Mouse (Mus musculus): ENCODE measurements around the gene Fam76b. TPM values are rescaled to one million over a fixed set of nuclear protein-coding genes. Genes with fewer than 3 reads are reported as not detected.

Gene Fam76b
- polyA plus RNA-seq, 1 experiment, result 4.3 TPM

- no peak for DNase-seq (ENCODE audit: low read depth, low spot score)
- 70% methylated on average over 1 of the region's 1 CpGs for WGBS
These were observed 28.7 kb downstream of the Fam76b start for GRCm38 (mm10) chr9:13856247-13856646.

- 68% methylated on average over 4 of the region's 4 CpGs for WGBS
- DNase-seq (ENCODE audit: low read depth, low spot score), result no peak
These were observed 29.3 kb downstream of the Fam76b start for GRCm38 (mm10) chr9:13856777-13857176.

GRCm38 (mm10) chr9:13867646-13868045 lies 40.1 kb downstream of the Fam76b start:
- 69% methylated on average over 2 of the region's 2 CpGs for WGBS

GRCm38 (mm10) chr9:13871631-13872030 lies 44.1 kb downstream of the Fam76b start:
- WGBS, result 90% methylated on average over 7 of the region's 7 CpGs
- no peak for DNase-seq (ENCODE audit: low read depth, low spot score)

More at GRCm38 (mm10) chr9:13867646-13868045, 40.1 kb downstream of the Fam76b start:
- no peak for DNase-seq (ENCODE audit: low read depth, low spot score)

GRCm38 (mm10) chr9:13874359-13874758 lies 46.8 kb downstream of the Fam76b start:
- no peak for DNase-seq (ENCODE audit: low read depth, low spot score)
- WGBS, result 20% methylated on average over 2 of the region's 2 CpGs

- no peak for DNase-seq (ENCODE audit: low read depth, low spot score)
- 21% methylated on average over 2 of the region's 2 CpGs for WGBS
These were observed 47.8 kb downstream of the Fam76b start for GRCm38 (mm10) chr9:13875340-13875739.

GRCm38 (mm10) chr9:13880761-13881160 lies 53.2 kb downstream of the Fam76b start:
- DNase-seq (ENCODE audit: low read depth, low spot score), result no peak
- 58% methylated on average over 1 of the region's 1 CpGs for WGBS

- 12% methylated on average over 2 of the region's 2 CpGs for WGBS
These were observed 55.0 kb downstream of the Fam76b start for GRCm38 (mm10) chr9:13882478-13882877.

GRCm38 (mm10) chr9:13888981-13889380 lies 61.5 kb downstream of the Fam76b start:
- DNase-seq (ENCODE audit: low read depth, low spot score), result no peak
- 72% methylated on average over 5 of the region's 5 CpGs for WGBS

More at GRCm38 (mm10) chr9:13882478-13882877, 55.0 kb downstream of the Fam76b start:
- no peak for DNase-seq (ENCODE audit: low read depth, low spot score)

GRCm38 (mm10) chr9:13889657-13890056 lies 62.1 kb downstream of the Fam76b start:
- no peak for DNase-seq (ENCODE audit: low read depth, low spot score)

GRCm38 (mm10) chr9:13890171-13890570 lies 62.7 kb downstream of the Fam76b start:
- WGBS, result 24% methylated on average over 5 of the region's 5 CpGs
- no peak for DNase-seq (ENCODE audit: low read depth, low spot score)

More at GRCm38 (mm10) chr9:13889657-13890056, 62.1 kb downstream of the Fam76b start:
- 4% methylated on average over 9 of the region's 9 CpGs for WGBS

- 98% methylated on average over 6 of the region's 6 CpGs for WGBS
These were observed 64.4 kb downstream of the Fam76b start for GRCm38 (mm10) chr9:13891888-13892287.

GRCm38 (mm10) chr9:13893044-13893443 lies 65.5 kb downstream of the Fam76b start:
- DNase-seq (ENCODE audit: low read depth, low spot score), result no peak
- 56% methylated on average over 4 of the region's 4 CpGs for WGBS

More at GRCm38 (mm10) chr9:13891888-13892287, 64.4 kb downstream of the Fam76b start:
- DNase-seq (ENCODE audit: low read depth, low spot score), result no peak

- WGBS, result 53% methylated on average over 8 of the region's 8 CpGs
These were observed 67.0 kb downstream of the Fam76b start for GRCm38 (mm10) chr9:13894491-13894890.

GRCm38 (mm10) chr9:13894936-13895335 lies 67.4 kb downstream of the Fam76b start:
- 46% methylated on average over 7 of the region's 7 CpGs for WGBS
- no peak for DNase-seq (ENCODE audit: low read depth, low spot score)

More at GRCm38 (mm10) chr9:13894491-13894890, 67.0 kb downstream of the Fam76b start:
- DNase-seq (ENCODE audit: low read depth, low spot score), result no peak

- no peak for DNase-seq (ENCODE audit: low read depth, low spot score)
- WGBS, result 81% methylated on average over 6 of the region's 6 CpGs
These were observed 68.5 kb downstream of the Fam76b start for GRCm38 (mm10) chr9:13896055-13896454.

- 80% methylated on average over 19 of the region's 19 CpGs for WGBS
These were observed 71.2 kb downstream of the Fam76b start for GRCm38 (mm10) chr9:13898510-13899305.

GRCm38 (mm10) chr9:13902030-13902429 lies 74.5 kb downstream of the Fam76b start:
- DNase-seq (ENCODE audit: low read depth, low spot score), result no peak
- 93% methylated on average over 3 of the region's 3 CpGs for WGBS

More at GRCm38 (mm10) chr9:13898510-13899305, 71.2 kb downstream of the Fam76b start:
- no peak for DNase-seq (ENCODE audit: low read depth, low spot score)

GRCm38 (mm10) chr9:13904091-13904779 lies 76.7 kb downstream of the Fam76b start:
- WGBS, result 84% methylated on average over 5 of the region's 5 CpGs
- DNase-seq (ENCODE audit: low read depth, low spot score), result no peak

All from large intestine, adult 2 months (tissue).